Mouse (Mus musculus): ENCODE results near the gene Lrrfip2.

The Lrrfip2 gene

GRCm38 (mm10) chr9:111118252-111118890 lies 979 bp downstream of the Lrrfip2 start:
- DNase-seq, result peak; percentile 70 to 73

DNA sequence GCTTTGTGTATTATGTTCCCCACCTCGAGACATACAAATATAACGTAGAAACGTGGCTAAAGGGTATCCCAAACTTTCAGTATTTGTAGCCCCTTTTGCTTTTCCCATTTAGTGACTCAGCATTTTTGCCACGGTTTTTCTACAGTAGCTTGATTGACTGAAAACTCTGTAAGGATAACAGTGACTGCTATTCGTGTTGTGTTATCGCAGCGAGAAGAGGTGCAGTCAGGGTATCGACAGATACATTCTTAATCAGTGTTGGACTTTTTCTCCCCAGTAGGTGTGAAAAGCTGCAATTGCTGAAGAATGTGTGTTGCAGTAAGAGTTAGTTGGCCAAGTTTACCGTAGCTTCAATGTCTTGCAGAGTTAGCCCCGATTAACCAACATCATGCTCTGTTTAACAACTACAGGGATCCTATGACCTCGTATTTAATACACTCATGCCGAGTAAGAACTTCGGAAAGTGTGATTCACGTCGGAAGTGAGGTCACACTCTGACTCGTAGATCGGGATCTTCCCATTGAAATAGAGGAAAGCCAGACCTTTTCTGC lies 1.6 kb downstream of the Lrrfip2 start:
- peak; percentile 15 to 28 for DNase-seq

GRCm38 (mm10) chr9:111122446-111122845 lies 5.1 kb downstream of the Lrrfip2 start:
- no peak for DNase-seq

DNA sequence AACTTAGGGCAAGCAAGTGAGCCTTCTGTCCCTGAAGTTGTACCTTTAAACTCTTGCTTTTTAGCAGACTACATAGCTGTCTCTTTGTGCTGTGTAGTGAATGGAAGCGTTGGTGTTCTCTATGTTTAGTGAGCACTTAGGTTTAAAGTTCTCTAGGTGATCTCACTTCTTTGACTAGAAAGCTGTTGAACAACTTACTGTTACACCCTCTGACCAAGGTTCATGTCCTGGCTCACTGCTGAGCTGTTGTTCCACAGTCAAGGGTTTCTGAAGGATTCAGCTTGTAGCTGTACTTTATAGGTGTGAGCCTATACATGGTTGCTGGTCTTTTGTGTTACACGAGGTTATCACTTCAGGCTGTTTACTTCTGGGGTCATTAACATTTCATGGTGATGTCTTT lies 5.9 kb downstream of the Lrrfip2 start:
- DNase-seq, result peak; percentile 41 to 43

DNA sequence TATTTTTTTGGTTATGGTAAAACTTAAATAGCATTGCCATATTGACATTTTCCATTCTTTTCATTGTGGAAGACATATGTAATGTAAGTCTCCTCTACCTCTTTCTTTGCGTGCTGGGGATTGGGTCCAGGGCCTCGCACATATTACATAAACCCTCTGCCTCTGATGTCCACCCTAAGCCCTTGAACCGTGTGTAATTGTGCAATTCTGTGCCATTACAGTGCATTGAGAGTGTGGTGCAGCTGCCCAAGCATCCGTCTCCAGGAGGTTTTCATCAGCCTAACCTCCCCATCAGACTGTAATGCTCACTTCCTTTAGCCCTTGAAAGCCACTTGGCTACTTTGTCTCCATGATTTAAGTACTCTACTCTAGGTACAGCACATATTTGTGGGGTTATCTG lies 7.0 kb downstream of the Lrrfip2 start:
- DNase-seq, result no peak

- no peak for DNase-seq
These were observed 9.3 kb downstream of the Lrrfip2 start for GRCm38 (mm10) chr9:111126735-111127134.

DNA sequence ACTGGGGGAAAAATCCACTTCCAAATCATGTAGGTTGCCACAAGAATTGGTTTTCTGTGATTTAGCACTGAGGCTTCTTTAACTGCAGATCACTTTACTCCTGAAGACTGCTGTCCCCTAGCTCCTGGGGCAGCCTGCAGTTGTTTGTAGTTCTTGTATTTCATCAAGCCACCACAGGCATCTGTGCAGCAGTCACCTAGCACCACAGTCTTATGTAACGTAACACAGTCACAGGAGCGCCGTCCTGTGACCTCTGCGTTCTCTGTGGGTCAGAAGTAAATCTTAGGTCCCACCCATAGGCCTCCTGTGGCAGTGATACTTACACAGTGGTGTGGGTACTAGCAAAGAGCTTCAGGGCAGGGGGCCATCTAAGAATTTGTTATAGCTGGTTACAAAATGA lies 10.4 kb downstream of the Lrrfip2 start:
- DNase-seq, result no peak

DNA sequence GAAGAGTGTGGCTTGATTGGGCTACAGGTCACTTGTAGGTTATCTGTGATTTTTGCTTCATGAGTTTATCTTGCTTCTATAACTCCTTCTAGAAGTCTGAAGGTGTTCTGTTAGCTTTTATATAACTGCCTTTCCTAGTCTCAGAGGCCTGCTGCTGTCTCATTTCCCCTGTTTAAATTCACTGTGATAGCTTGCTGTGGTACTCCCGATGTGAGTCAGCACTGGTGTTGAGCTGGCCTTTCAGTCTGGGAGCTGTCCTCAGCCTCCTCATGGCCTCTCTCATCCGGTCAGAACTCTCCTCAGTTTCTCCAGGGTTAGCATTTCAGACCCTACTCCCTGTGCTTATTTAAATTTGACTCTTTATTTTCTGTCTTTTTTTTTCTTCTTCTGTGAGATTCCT lies 12.7 kb downstream of the Lrrfip2 start:
- no peak for DNase-seq

- no peak for DNase-seq
These were observed 20.8 kb downstream of the Lrrfip2 start for GRCm38 (mm10) chr9:111138161-111138560.

GRCm38 (mm10) chr9:111142721-111143120 lies 25.3 kb downstream of the Lrrfip2 start:
- no peak for DNase-seq

DNA sequence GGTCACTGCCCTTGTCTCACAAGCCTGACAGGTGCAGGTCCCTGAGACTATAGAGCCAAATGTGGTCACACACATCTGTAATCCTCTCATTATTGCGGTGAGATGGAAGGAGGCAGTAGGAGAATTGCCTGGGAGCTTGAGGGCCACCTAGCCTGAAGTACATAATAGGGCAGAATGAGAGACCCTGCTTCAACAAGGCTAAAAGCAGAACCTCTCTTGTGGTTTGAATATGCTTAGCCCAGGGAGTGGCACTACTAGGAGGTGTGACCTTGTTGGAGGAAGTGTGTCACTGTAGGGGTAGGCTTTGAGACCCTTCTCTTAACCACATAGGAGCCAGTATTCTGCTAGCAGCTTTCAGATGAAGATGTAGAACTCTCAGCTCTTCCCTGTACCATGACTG lies 26.0 kb downstream of the Lrrfip2 start:
- DNase-seq, result no peak

DNA sequence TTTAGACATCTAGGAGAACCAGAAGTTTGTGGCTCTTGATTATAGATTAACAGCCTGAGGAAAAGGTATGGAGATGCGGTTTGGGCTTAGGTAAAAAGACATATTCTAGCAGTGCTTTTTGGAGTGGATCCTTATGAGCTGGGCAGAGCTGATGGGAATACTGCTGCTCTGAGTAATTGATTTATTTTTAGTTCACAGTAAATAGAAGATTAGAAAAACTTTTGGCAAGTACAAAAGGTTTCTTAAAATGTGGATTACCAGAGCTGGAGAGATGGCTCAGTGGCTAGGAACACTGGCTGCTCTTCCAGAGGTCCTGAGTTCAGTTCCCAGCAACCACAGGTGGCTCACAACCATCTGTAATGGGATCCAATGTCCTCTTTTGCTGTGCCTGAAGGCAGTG lies 27.3 kb downstream of the Lrrfip2 start:
- DNase-seq, result no peak

DNA sequence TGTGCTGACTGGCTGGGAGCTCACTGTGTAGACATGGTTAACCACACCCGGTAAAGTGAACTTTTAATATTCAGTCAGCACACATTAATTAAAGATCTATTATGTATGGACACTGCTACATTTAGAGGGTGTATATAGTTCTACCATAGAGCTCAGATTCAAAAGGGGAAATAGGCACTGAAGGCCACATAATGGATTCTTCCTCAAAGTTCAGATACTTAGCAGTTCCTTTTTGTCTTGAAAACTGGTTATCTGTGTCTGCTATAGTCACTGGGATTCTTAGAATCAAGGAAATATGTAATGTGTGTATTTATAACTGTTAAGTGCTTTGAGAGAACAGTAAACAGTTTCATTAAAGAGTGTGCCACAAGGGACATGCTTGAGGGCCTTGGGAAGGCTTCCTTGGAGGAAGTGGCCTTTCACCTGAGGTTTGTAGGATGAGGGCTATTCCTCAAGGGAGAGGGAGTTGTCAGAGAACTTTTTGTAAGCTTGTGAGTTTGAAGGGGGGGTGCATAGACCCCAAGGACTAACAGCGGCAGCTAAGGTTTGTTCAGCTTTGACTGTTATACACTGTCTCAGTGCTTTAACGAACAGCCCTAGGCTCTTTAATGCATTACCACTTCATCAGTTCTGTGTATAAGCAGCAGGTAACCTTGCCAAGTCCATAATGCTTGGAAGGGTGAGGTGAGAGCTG lies 28.3 kb downstream of the Lrrfip2 start:
- DNase-seq, result no peak

DNA sequence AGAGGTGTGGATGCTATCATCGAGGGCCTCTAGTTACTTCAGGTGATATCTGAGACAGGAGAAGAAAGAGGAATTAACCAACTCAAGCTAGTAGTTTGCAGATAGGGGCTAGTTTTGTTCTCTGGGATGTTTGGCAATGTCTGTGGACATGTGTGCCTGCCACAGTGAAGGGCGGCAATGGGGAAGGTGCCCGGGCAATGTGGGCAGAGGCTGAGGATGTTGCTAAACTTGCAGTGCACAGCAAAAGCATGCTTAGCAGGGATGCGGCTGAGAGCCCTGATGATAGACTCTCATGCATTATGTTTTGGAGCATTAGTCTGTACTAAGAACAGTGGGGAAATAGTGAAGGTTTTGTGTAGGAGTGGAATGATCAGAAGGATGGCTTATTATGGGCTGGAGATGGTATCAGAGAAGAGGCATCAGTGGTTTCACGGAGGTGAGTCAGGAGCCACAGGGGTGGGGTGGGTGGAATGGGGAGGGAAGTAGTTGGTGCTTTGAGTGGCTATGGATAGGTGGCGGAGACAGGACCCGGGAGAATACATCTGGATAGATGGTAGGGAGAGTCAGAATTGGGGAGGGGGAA lies 28.9 kb downstream of the Lrrfip2 start:
- no peak for DNase-seq

DNA sequence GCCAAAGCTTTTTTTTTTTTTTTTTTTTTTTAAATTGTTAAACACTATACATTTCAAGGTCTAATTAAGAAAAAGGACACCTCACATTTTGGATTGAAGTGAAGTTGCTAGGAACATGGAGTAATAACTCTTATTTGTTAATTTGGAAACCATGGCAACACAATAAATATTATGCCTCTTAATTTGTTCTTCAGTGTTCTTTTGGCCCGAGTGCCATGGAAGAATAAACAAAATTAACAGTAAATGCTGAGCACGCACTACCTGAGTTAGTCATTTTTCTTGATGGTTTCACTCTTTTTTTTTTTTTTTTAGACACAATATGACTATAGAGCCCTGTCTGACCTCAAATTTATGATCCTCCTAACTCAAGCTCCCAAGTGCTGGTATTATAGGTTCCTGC lies 30.6 kb downstream of the Lrrfip2 start:
- no peak for DNase-seq

GRCm38 (mm10) chr9:111148414-111148813 lies 31.0 kb downstream of the Lrrfip2 start:
- no peak for DNase-seq

DNA sequence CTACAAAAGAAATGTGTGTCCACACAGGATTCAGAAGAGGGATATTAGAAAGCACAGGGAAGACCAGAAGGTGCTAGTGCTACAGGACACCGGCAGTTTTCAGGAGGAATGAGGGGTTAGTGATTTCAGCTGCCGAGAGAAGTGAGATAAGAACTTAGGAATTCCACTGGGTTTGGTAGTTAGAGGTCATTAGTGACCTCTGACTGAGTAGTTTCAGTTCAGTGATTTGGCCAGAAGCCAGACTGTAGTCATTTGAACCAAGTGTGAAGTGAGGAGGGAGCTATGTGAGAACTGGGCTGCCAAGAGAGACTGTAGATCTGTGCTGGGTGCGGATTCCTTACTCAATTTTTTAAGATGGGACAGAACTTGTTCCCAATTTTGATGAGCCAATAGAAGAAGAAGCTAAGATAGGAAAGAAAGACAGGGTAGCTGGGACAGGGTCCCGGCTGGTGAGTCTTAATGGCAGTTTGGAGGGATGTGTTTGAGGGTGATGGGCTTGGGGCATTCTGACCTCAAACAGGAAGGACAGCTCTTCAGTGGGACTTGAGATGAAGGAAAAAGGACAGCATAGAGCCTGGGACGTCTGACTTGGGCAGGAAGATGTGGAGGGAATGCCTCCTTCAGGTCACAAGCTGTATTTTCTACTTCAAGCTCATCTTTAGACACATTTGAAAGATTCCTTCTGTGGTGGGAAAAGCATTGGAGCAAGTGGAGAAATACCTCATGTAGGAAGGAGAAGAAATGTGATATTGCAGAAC lies 32.0 kb downstream of the Lrrfip2 start:
- DNase-seq, result peak; percentile 76 to 86

DNA sequence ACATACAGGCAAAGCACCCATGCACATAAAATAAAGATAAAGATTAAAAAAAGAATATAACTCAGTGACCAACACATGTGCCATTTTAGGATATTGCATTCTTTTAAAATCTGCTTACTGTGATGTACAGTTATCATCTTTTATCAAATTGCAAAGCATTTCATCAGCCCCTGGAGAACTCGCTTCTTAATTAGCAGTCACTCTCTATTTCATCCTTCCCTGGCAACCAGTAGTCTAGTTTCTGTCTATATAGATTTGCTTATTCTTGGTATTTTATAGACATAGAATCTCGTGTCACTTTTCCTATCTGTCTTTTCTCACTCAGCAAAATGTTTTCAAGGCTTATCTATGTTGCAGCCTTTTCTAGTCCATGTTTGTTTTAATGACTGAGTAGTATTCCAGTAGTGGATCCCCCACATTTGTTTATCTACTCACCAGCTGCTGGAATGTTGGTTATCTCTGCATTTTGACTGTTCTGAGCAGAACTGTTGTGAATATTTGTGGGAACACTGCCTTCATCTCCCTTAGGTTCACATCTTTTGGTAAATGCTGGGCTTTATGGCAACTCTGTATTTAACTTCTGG lies 35.0 kb downstream of the Lrrfip2 start:
- no peak for DNase-seq

GRCm38 (mm10) chr9:111153026-111153425 lies 35.6 kb downstream of the Lrrfip2 start:
- no peak for DNase-seq

GRCm38 (mm10) chr9:111155764-111156458 lies 38.5 kb downstream of the Lrrfip2 start:
- DNase-seq, result no peak

DNA sequence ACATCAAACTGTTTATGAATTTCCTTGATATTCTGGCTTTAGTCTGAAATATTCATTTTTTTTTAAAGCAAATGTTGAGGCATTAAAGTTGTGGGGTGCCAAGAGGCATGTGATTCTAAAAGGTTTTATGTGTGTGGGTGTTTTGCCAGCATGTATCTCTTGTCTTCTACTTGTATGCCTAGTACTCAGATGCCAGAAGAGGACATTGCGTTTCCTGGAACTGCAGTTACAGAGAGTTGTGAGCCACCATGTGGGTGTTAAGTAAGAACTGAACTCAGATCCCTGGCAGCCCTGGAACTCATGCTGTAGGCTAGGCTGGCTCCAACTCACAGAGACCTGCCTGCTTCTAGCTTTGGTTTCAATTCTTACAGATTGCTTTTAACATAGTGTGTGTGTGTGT lies 42.2 kb downstream of the Lrrfip2 start:
- DNase-seq, result no peak

- DNase-seq, result no peak
These were observed 43.8 kb downstream of the Lrrfip2 start for GRCm38 (mm10) chr9:111161213-111161612.

All from kidney, adult 8-10 months (tissue).